Mouse (Mus musculus) layer of hippocampus, postnatal 25 days (tissue): ENCODE measurements around the gene Saxo2. TPM values are rescaled to one million over a fixed set of nuclear protein-coding genes. Genes with fewer than 3 reads are reported as not detected.

Experiments
- DNase-seq, 2 experiments: peaks; one replicate each; pipeline ENCODE4 v3.0.0; 2022; ENCODE audit warnings: mixed read lengths in 2 of 2, low spot score in 1 of 2; ENCODE audit errors: extremely low spot score in 1 of 2
- total RNA-seq, 2 experiments: library from RNA; stranded (reverse); gene quantifications; 2 replicates each; pipeline ENCODE4 v1.2.3; 2021

Gene Saxo2
- total RNA-seq, result 10 to 100 TPM in 1 of 2 experiments, 1 to 10 TPM in 1; 8.6 to 10.3 TPM

DNA sequence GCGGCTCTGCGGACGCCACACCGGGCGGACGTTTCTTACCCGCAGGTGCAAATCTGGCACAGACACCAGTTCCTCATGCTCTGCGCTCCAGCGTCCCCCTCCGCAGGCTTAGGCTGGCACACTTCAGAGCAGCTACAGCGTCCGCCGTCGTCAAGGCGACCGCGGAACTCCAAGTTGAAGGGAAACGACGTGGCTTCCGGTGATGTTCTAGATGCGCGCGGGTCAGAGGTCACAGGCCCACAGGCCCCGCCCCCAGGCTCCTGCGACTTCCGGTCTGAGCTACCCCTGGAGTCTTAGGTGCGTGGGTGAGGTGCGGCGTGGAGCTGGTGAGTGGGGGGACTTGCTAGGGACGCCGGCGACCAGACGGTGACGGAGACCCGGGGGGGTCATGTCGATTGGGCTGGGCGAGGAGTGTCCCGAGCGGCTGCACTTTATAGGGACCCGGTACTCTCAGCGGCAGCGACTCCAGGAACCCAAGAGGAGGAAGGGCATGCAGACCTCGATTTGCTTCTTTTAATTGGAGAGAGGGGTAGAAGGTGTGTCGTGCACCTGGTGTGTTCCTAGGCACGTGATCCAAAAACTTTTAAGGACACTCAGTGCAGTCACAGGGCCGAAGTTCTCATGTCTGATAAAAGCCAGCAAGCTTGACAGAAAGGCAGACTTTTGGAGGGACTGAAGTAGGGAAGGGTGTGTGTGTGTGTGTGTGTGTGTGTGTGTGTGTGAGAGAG lies at the start of gene Saxo2, which contains the start of gene Efl1:
Gene Saxo2 (minus strand): TSS at position 176 of the 728 bp plus-strand sequence.
Gene Efl1 (plus strand): TSS at position 262 of the 728 bp plus-strand sequence.
- peak; percentile 89 to 94 for DNase-seq

DNA sequence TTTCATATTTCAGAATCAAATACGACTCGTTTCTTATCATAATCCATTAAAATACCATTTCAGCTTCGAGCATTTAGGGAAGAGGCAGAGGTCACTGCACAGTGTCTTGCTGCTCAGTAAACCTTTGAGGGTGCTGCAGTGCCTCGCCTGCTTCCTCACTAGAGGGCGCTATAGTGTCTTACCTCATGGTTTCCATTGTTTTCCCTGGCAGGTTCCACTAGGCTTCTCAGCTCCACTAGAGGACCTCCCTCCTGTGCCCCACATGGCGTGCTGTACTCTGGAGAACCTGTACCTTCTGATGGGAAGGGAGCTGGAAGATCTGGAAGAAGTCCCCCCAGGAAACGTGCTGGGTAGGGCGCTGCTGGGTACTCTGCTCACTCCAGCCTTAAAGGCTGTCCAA lies 49.3 kb upstream of the Saxo2 start:
- DNase-seq, result no peak

DNA sequence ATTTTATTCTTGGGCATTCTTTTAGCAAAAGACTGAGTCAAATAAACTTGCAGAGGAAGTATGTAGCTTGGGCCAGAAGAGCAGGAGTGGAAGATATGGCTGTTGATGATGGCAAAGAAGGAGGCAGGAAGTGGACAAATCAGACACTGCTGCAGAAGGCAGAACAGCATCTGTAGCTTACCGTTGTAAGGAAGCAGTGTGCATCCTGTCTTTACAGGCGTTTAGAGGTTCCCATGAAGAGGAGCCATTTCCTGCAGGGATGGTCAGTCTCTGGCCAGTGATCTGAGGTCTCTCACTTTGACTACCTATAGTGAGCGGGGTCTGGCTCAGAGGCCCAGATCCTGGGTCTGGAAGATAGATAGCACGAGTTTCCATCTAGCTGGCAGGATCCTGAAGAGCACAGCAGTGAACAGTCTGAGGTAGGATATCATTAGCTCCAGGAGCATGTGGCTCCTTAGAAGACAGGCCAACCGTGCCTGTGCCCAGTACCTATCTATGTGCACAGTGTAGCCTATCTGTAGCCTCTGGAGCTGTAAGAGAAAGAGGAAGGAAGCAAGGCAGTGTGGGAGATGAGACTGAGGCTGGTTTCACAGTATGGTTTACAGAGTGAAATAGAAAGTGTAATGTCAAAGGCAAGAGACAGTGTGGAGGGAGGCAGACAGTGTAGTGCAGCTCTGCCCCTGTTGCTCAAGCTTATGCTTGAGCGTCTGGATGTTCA lies 42.9 kb upstream of the Saxo2 start:
- DNase-seq, result no peak

DNA sequence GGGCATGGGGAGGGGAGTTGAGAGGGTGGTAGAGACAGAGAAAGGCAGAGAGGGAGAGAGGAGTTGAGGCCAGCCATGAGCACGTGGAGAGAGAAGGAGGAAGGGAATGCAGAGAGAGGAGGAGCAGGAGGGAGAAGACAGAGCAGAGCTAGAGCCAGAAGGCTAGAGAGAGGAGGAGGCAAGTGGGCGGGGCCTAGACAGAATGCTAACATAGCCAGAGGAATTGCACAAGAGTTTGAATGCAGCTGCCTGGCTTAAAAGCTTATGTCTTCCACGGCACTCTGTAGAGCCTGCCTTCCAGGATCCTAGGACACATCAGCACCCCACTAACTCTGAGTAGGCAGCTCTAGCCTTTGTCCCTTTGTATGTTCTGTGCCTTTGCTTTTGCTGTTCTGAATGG lies 40.4 kb upstream of the Saxo2 start:
- peak in 1 of 2 experiments; percentile 15 for DNase-seq

DNA sequence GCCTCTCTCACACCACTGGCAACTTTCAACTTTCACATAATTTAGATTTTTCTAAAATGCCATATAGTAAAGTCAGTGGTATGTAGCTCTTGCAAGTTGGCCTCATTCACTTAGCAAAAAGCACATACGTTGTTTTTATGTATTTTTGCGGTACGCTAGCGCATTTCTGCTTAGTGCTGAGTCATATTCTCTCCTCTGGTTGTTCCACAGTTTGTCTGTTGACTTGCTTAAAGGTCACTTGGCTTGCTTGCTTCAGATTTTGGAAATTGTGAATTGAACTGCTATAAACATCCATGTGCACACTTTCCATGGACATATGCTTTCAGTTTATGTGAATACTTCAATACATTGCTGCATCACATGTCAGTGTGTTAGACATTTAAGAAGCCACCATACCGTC lies 31.6 kb upstream of the Saxo2 start:
- no peak for DNase-seq

DNA sequence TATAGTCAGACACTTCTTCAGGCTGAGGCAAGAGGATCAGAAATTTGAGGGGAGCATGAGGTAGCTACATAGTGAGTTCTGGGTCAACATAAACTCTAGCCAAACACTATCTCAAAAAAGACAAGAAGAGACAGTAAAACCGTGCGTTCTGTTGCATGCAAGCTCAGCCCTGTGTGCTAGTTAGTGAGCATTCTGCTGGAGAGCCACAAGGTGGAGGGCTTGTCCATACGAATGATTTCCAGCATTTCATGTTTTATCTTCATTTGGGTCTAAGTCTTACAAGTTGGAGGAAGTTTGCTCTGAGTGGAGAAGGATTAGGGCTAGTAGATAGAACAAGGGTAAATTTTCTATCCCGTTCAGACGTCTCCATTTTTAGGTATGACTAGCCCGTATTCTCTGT lies 28.5 kb upstream of the Saxo2 start:
- DNase-seq, result no peak

DNA sequence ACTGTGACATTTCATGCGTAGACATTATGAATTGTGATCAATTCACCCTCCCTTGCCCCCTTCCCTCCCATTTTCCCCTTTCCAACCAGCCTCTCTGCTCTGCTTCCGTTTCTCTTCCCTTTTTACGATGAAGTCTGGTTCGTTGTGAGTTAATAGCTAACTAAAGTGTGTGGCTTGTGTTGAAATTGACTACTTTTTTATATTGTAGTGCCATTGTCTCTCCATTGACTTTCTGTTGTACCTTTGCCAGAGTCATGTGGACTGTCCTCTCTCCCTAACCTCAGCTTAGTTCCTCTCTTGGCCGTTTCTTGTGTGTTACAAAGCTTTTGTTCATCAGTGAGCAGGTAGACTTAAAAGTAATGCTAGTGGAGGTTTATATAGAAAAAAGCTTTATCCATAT lies 27.7 kb upstream of the Saxo2 start:
- DNase-seq, result no peak

DNA sequence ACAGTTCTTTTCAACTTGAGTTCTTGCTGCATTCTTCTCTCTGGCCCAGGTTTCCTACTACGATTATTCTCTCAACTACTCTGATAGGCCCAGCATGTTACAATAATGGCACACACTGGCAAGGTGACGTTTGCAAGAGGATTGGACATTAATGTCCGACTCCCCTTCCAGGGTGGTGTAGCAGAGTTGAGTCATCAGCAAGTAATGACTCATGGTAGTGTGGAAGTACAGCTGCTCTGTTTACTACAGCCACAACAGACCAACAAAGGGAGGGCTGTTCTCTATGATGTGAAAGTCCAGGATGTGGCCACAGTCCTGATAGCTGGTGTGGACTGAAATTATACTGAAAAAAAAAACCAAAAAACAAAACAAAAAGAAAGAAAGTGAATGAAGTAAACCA lies 16.3 kb upstream of the Saxo2 start:
- DNase-seq, result no peak

DNA sequence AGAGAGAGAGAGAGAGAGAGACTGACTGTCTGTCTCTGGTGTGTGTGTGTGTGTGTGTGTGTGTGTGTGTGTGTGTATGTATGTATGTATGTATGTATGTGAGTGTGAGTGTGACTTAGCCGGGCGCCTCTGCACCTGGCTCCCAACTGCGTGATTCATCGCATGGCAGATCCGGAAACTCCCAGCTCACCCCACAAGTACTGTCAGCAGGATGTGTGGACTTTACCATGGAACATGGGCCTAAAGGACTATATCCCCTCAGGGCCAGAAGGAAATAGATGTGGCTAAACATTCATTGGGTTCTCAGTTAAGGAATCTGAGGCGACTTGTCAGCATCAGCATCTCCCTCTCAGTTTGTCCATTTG lies 735 bp upstream of the Saxo2 start:
- no peak for DNase-seq

DNA sequence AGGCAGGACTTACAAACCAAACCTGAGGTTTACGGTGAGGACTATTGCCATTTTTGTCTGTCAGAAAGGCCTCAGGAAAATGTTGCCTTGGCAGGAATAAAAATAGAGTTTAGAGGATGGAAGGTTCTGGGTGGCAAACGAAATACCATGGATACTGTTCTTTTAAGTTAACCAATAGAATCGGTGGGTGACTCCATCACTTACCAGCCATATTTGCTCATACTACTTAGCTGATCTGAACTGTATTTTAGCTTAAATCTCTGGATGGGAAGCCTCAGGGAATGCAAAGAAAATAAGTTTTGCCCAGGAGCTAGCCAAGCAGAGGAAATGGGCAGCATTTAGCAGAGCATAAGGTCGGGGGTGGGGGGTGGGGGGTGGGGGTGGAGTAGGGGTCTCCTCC lies 419 bp downstream of the Saxo2 start:
- no peak for DNase-seq

DNA sequence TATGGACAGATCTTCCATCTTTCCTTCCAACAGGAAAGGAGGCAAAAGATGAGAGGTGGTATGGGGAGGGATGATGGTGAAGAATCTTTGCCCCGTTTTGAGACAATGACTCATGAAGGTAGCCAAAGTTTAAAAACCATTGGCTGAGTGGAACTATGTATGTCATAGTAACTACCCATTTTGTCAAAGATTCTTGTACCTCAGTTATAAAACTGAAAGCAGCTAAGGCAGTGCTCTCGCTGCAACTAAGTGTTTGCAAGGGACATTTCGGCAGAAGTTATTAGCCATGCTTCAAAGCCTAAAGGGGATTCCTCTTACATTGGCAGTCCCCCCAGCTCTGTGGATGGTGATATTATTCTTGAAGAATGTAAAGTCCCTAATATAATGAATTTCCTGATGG lies 1.1 kb downstream of the Saxo2 start:
- DNase-seq, result no peak

DNA sequence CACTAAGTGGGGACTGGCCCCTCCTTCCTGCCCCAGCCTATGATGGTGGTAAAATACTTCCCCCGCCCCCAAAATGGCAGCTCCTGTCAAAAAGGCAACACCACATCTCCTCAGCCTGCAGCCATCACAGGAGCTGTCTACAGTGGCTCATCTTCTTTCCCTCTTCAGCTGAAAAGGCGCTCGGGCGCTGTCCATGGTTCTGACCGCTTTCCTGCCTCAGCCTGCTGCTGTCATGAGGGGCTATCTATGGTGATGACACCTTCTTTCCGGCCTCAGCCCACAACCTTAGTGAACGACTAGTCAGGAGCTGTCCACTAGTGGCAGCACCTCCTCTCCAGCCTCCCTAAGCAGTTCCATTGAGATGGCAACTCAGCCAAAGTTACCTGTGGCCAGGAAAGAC lies 23.0 kb downstream of the Saxo2 start:
- peak in 1 of 2 experiments; percentile 7 for DNase-seq

DNA sequence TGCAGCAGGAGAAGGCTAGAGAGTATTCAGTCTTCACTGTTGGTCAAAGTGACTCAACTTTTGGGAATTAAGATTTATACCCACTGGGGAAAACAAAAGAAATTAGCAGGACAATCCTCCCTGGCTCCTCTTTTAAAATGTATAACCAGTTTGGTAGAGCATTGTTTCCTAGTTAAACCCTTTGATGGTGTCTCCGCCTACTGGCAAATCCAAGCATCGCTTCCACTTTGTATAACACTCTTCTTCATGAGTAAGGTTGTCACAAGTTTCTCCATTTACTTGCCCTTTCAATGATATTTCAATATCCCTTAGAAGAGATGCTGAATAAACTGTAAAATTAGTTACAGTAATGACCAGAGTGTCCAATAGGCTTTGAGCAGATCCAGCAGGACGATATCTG lies 38.7 kb downstream of the Saxo2 start:
- DNase-seq, result peak in 1 of 2 experiments; percentile 39

DNA sequence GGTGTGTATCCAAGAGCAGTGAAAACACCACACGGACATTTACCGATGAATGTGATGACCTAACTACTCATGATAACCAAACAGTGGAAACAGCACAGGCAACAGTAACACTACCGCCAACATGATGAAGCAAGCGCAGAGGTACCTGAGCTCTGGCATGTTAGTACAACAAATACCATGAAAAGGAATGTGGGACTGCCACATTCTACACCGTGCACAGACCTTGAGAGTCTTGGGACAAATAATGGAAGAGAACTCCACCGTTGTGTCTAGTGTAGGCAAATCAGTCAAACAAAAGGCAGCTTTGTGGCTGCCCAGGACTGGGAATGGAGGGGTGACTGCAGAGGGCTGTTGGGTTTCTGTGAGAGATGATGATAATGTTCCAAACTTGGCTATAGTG lies 42.9 kb downstream of the Saxo2 start:
- no peak for DNase-seq

DNA sequence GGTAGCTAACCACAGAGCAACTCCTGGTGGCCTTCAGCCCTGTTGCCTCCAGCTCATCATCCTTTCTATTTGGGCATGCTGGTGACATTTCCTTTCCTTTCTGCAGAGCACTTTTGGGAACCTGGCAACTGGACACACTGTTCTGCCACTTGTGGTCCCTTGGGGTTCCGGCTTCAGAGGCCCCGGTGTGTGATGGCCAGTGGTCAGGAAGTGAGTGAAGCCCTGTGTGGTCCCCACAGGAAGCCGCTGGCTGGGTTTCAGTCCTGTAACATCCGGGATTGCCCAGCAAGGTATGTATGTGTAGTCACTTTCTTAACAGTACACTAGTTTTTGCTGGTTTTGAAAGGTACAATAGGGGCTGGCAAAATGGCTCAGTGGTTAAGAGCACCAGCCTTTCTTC lies 46.3 kb downstream of the Saxo2 start:
- no peak for DNase-seq

DNA sequence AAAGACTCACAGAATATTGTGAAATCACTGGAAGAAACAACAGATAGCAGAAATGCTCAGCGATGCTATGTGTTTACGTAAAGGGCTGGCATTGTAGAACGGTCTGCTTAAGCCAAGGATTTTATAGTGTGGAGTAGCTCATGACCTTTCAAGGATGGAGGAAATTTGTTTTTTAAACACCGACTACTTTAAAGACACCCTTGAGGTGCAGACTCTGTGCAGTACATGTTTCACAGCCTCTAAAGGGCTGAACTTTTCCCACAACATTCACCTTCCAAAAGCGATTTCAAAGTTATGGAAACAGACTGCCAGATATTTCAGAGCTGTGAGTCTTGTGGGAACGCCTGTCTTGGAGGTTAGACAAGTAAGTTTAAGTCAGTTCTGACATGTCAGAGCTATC lies 57.4 kb downstream of the Saxo2 start:
- DNase-seq, result no peak

Other genes with a start within 250 kb of the Saxo2 start
- gene Efl1, start 86 bp upstream of the Saxo2 start, total RNA-seq, result 10 to 100 TPM; 16.3 to 17.4 TPM
- 10 to 100 TPM; 25.8 to 29.3 TPM for gene Mex3b, start 218.8 kb upstream of the Saxo2 start, total RNA-seq